Mouse (Mus musculus) heart, embryonic 13.5 days (tissue): ENCODE results near the gene Cfap100. TPM values are rescaled to one million over a fixed set of nuclear protein-coding genes. Genes with fewer than 3 reads are reported as not detected.

Experiments used
- ATAC-seq: fragments of 200-750 bp; cut with Nextera tagmentation; 2 replicates; pipeline ENCODE4 v1.8.0; 2017; ENCODE audit warnings: moderate TSS enrichment; ENCODE audit not compliant: insufficient number of reproducible peaks, low FRiP score, low TSS enrichment; ENCODE audit errors: extremely low read depth
- H3K27ac ChIP-seq: fragments of 300-500 bp; sonication (generic); replicated peaks from 2 replicates; pipeline ENCODE4 v1.5.1; 2015; ENCODE audit warnings: moderate library complexity, mild to moderate bottlenecking, inconsistent platforms
- H3K27me3 ChIP-seq: fragments of 300-500 bp; sonication (generic); replicated peaks from 2 replicates; pipeline ENCODE4 v1.6.1; 2015; ENCODE audit warnings: mild to moderate bottlenecking, inconsistent platforms
- H3K36me3 ChIP-seq: fragments of 300-500 bp; sonication (generic); 2 replicates; pipeline ENCODE4 v1.6.1; 2015; ENCODE audit warnings: mild to moderate bottlenecking, inconsistent platforms
- H3K4me1 ChIP-seq: fragments of 300-500 bp; sonication (generic); 2 replicates; pipeline ENCODE4 v1.6.1; 2015; ENCODE audit warnings: inconsistent platforms
- H3K4me2 ChIP-seq: fragments of 300-500 bp; sonication (generic); 2 replicates; pipeline ENCODE4 v1.6.1; 2015; ENCODE audit warnings: inconsistent platforms, mild to moderate bottlenecking, moderate library complexity
- H3K4me3 ChIP-seq: fragments of 300-500 bp; sonication (generic); 2 replicates; pipeline ENCODE4 v1.5.1; 2015; ENCODE audit warnings: moderate library complexity, mild to moderate bottlenecking, inconsistent platforms
- H3K9ac ChIP-seq: fragments of 300-500 bp; sonication (generic); 2 replicates; pipeline ENCODE4 v1.6.1; 2015; ENCODE audit warnings: inconsistent platforms, mild to moderate bottlenecking, moderate library complexity
- H3K9me3 ChIP-seq: fragments of 300-500 bp; sonication (generic); 2 replicates; pipeline ENCODE4 v1.6.1; 2016; ENCODE audit warnings: inconsistent platforms
- whole genome bisulfite sequencing: fragments of 180-500 bp; shearing (Covaris S2); methylation state at CpG from one replicate; pipeline ENCODE4 v1.1.7; 2015; ENCODE audit warnings: mixed read lengths; 5-methylcytosine and 5-hydroxymethylcytosine counted together
- polyA plus RNA-seq: library from polyadenylated mRNA; unstranded; fragments of >200 nt; fragmentation: Nextera tagmentation; extraction: Ambion mirVana; gene quantifications from 2 replicates; pipeline ENCODE4 v1.2.1, GENCODE M21; 2015

Gene Cfap100
- 0.05 and 0.28 TPM in 2 replicates for polyA plus RNA-seq

DNA sequence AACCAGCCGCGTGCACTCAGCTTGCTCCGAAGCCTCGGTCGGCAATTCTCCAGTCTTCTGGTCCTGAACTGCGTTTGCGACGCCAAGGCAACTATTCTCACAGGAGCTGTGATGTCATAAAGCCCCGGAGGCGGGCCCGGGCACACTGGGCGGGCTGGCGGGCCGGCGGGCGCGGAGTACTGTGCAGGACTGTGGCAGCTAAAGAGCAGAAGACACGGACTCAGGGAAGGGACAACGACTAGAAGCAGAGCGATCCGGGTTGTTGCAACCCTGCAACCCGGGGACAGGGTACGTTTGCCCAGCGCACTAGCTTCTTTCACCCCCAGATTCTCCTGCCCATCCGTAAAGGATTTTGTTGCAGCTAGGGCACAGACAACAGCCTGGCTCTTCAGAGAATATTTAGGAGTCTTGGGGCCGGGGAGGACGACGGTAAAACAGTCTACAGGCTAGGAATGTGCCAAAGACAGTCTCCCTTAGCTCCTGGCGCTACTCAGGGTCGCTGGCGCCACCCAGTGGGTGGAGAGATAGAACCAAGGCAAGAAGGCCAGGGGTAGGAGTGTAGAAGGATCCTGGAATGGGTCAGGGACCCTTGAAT is at the start of gene Cfap100:
TSS of gene Cfap100 (minus strand) at position 418 of the 595 bp plus-strand sequence.
- Histone ChIP-seq H3K4me3 (peak within 1 kb of the TSS; percentile 55), H3K27me3 (peaks cover 24% of the 10 kb centered on the region), H3K9me3 (no peaks in the 10 kb centered on the region), H3K4me2 (peak within 1 kb of the TSS; percentile 89), H3K4me1 (peaks cover 10% of the 10 kb centered on the region), H3K9ac (peak within 1 kb of the TSS; percentile 79), H3K27ac (no peak within 1 kb of the TSS), H3K36me3 (no peaks in the 10 kb centered on the region)
- under 1% methylated on average over 31 of the region's 31 CpGs for WGBS
- 0 out of 2 replicates have a peak, but pooled peaks have one; percentile 16 for ATAC-seq

DNA sequence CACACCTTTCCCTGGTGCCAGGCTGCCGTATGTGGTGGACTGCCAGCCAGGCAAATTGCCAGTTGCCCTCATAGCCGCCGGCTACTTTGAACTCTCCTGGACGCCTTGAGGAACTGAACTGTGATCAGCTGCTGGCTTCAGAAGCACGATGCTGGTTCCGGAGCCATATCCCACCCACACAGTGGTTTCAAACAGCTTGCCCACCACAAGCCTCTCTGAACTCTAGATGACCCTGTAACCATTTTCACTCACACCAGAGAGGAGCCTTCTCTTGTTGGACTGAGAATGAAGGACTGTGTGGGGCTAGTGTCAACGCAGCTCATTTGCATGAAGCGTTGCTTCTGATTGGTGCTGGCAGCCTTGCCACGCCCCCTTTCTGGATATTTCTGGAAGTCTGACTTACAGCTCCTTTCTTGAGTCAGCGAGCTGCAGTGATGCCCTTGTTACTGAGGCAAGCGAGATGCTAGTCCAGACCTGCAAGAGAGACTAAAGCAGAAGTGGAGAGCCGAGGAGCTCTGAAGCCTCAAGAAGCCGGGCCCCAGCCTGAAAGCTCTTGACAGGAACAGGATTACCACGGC is 48.4 kb upstream of the Cfap100 start:
- peaks cover 7% of the 10 kb centered on the region; the same call in 1 of the 2 replicates for H3K36me3 ChIP-seq
- no peaks in the 10 kb centered on the region; the same call in 1 of the 2 replicates for H3K27me3 ChIP-seq
- 0 out of 2 replicates have a peak overlapping the region, but pooled peaks have one; percentile 6 for H3K4me3 ChIP-seq
- peak overlapping the region; percentile 55 for H3K4me2 ChIP-seq
- H3K27ac ChIP-seq = no peak overlapping the region
- H3K9ac ChIP-seq = 0 out of 2 replicates have a peak overlapping the region, but pooled peaks have one; percentile 25
- peaks cover 22% of the 10 kb centered on the region for H3K4me1 ChIP-seq
- WGBS = 36% methylated on average over 14 of the region's 14 CpGs
- H3K9me3 ChIP-seq = no peaks in the 10 kb centered on the region
- no peak for ATAC-seq

DNA sequence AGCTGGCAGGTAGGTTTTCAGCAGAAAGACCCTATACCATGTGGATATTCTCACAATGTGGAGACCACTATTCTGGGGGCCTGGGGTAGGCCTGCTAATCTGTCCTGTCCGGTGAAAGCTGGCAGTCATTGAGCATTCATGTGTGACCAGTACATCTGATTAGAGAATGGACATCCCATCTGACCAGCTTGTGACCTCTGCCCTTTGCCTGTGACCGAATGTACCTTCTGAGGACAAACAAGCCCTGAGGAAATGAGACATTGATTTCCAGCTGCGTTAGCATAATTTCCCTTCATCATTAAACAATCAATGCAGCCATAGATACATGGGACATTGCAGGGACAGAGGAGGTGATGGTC is 47.2 kb upstream of the Cfap100 start:
- Histone ChIP-seq H3K4me3 (no peak overlapping the region), H3K9me3 (no peaks in the 10 kb centered on the region), H3K9ac (no peak overlapping the region), H3K27me3 (no peaks in the 10 kb centered on the region; the same call in 1 of the 2 replicates), H3K36me3 (peaks cover 7% of the 10 kb centered on the region; the same call in 1 of the 2 replicates), H3K27ac (no peak overlapping the region), H3K4me1 (peaks cover 31% of the 10 kb centered on the region), H3K4me2 (no peak overlapping the region)
- 82% methylated on average over 3 of the region's 3 CpGs for WGBS
- no peak for ATAC-seq

- Histone ChIP-seq H3K4me3 (no peak overlapping the region), H3K36me3 (peaks cover 7% of the 10 kb centered on the region; the same call in 1 of the 2 replicates), H3K4me1 (peaks cover 30% of the 10 kb centered on the region), H3K9ac (no peak overlapping the region), H3K27me3 (no peaks in the 10 kb centered on the region; the same call in 1 of the 2 replicates), H3K9me3 (no peaks in the 10 kb centered on the region), H3K27ac (no peak overlapping the region), H3K4me2 (no peak overlapping the region)
- 85% methylated on average over 4 of the region's 4 CpGs for WGBS
- no peak for ATAC-seq
These were observed 46.7 kb upstream of the Cfap100 start for GRCm38 (mm10) chr6:90475176-90475853.

- WGBS = 80% methylated on average over 3 of the region's 3 CpGs
- Histone ChIP-seq H3K9me3 (no peaks in the 10 kb centered on the region), H3K4me3 (no peak overlapping the region), H3K9ac (no peak overlapping the region), H3K27ac (no peak overlapping the region), H3K4me1 (peaks cover 29% of the 10 kb centered on the region), H3K4me2 (no peak overlapping the region), H3K36me3 (peaks cover 11% of the 10 kb centered on the region; the same call in 1 of the 2 replicates), H3K27me3 (no peaks in the 10 kb centered on the region; the same call in 1 of the 2 replicates)
- no peak for ATAC-seq
These were observed 45.8 kb upstream of the Cfap100 start for GRCm38 (mm10) chr6:90474361-90474750.

DNA sequence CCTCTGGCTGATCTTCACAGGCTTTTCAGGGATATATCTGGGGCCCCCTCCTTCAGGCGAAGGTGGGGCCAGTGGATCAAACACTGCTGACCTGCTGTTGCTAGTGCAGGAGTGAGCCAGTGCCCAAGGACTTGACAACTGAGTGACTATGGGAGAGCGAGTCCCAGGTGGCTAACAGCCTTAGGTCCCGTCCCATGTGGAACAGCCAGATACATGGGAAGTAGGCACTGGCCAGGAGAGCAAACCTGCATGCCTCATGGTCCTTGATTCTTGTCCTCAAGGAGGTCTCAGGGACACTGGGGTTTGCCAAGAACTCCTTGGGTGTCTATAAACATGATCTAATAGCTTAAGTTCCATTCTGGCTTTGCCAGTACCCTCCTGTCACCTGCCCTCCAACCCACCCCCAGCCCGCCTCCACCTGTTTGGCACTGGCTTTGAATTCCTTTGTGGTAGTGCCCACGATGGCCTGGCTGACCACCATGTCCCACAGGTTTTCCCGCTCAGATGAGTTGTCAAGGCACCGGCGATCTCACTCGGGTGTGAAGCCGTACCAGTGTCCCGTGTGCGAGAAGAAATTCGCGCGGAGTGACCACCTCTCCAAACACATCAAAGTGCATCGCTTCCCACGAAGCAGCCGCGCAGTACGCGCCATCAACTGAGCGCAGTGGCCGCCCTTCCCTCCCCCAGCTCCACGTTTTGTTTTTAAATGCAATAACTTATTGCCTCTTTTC is 45.2 kb upstream of the Cfap100 start:
- Histone ChIP-seq H3K9me3 (no peaks in the 10 kb centered on the region), H3K4me2 (no peak overlapping the region), H3K27me3 (no peaks in the 10 kb centered on the region; the same call in 1 of the 2 replicates), H3K4me1 (peaks cover 29% of the 10 kb centered on the region), H3K36me3 (peaks cover 16% of the 10 kb centered on the region; the same call in 1 of the 2 replicates), H3K4me3 (no peak overlapping the region), H3K27ac (no peak overlapping the region), H3K9ac (no peak overlapping the region)
- 90% methylated on average over 24 of the region's 24 CpGs for WGBS
- no peak for ATAC-seq

DNA sequence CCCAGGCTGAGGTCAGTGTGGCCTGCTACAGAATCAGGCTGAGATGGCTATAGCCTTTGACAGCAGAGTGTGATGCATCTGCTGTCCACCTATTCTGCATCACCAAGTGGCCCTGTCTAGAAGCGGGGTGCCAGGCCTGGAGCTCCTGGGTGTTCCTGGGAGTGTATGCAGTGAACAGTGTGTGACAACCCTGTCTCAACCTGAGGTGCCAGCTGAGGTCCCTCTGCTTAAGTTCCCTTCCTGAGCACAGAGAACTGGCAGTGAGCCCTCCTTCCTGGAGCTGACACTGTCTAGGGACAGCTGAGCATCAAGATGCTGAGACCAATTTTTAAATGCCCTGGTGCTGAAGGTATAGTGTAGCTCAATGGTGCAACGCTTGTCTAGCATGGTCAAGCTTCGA is 44.1 kb upstream of the Cfap100 start:
- no peaks in the 10 kb centered on the region; the same call in 1 of the 2 replicates for H3K27me3 ChIP-seq
- no peaks in the 10 kb centered on the region for H3K9me3 ChIP-seq
- H3K9ac ChIP-seq = no peak overlapping the region
- peaks cover 19% of the 10 kb centered on the region for H3K36me3 ChIP-seq
- no peak overlapping the region for H3K4me2 ChIP-seq
- H3K4me1 ChIP-seq = peaks cover 28% of the 10 kb centered on the region
- H3K4me3 ChIP-seq = no peak overlapping the region
- no peak; the same call in 1 of the 2 replicates for ATAC-seq
- WGBS = 71% methylated on average over 3 of the region's 3 CpGs
- no peak overlapping the region for H3K27ac ChIP-seq

- Histone ChIP-seq H3K27ac (no peak overlapping the region), H3K9ac (no peak overlapping the region), H3K9me3 (no peaks in the 10 kb centered on the region), H3K27me3 (no peaks in the 10 kb centered on the region; the same call in 1 of the 2 replicates), H3K36me3 (peaks cover 26% of the 10 kb centered on the region), H3K4me3 (no peak overlapping the region), H3K4me1 (peaks cover 21% of the 10 kb centered on the region), H3K4me2 (no peak overlapping the region)
- no peak for ATAC-seq
- WGBS = 67% methylated on average over 4 of the region's 4 CpGs
These were observed 43.5 kb upstream of the Cfap100 start for GRCm38 (mm10) chr6:90472079-90472478.

DNA sequence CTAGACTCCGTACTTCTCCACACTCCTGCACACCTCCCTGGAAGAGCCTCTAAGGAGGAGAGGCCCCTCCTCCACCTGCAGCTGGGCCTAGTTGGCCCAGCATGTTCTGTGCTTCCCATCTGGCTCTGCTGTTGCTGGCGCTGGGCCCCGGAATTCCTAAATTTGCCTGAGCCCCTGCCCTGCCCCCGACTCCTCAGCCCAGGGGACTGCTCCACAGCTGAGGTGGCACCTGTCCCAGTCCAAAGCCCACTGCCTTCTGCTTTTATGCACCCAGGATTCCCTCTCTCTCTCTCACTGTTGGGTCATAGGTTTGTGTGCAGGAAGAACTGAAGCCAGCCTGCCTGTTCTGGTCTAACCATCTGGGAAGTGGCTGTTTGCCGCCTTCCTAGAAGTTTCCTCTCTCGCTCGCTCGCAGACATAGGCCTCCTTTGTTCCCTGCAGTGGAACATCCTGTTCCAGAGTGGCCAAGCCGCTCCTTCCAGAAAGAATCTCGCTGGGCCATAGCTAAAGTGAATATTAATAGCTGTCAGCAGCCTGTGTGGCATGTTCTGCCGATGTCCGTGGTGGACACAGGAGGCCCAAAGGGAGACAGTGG is 42.4 kb upstream of the Cfap100 start:
- ATAC-seq = no peak
- H3K9me3 ChIP-seq = no peaks in the 10 kb centered on the region
- peaks cover 31% of the 10 kb centered on the region for H3K36me3 ChIP-seq
- H3K27ac ChIP-seq = peak overlapping the region; percentile 71
- WGBS = 52% methylated on average over 12 of the region's 12 CpGs
- no peak overlapping the region for H3K4me3 ChIP-seq
- H3K4me1 ChIP-seq = peaks cover 16% of the 10 kb centered on the region
- no peaks in the 10 kb centered on the region for H3K27me3 ChIP-seq
- H3K4me2 ChIP-seq = no peak overlapping the region
- no peak overlapping the region for H3K9ac ChIP-seq

DNA sequence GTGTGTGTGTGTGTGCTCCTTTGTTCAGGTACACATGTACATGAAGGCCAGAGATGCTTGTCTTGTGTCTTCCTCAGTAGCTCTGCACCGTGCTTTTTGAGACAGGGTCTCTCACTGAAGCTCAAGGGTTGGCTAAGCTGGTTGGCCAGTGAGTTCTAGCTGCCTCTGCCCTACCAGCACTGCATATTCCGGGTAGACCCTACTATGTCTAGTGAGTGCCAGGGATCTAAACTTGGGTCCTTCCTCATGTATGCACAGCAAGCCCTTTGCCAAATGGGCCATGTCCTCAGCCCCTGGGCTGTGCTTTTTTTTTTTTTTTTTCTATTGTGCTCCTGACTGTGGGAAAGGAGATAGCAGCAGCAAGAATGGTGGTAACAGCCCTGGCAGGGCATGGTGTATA is 41.7 kb upstream of the Cfap100 start:
- no peak overlapping the region for H3K4me2 ChIP-seq
- no peak overlapping the region for H3K9ac ChIP-seq
- 0 out of 2 replicates have a peak overlapping the region, but pooled peaks have one; percentile 71 for H3K27ac ChIP-seq
- H3K4me3 ChIP-seq = no peak overlapping the region
- no peak for ATAC-seq
- H3K9me3 ChIP-seq = no peaks in the 10 kb centered on the region
- H3K4me1 ChIP-seq = peaks cover 16% of the 10 kb centered on the region
- WGBS = 83% methylated on average over 2 of the region's 2 CpGs
- peaks cover 5% of the 10 kb centered on the region; the same call in 1 of the 2 replicates for H3K27me3 ChIP-seq
- peaks cover 31% of the 10 kb centered on the region for H3K36me3 ChIP-seq
